In the genomic region with DNA sequence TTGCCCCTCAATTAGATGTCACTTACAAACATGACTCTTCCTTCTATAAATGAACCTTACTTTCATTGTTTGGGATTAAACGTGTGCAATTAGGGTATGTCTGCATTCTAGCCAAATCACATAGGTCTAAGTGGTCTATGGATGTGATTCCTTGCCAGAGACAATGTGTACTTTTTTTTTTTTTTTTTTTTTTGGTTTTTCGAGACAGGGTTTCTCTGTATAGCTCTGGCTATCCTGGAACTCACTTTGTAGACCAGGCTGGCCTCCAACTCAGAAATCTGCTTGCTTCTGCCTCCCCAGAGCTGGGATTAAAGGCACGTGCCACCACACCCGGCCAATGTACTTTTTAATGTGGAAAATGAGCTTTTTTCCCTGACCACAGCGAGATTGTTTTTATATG, we compare ENCODE assay signal across 28 mouse cellular contexts. TPM values are rescaled to one million over a fixed set of nuclear protein-coding genes. Genes with fewer than 3 reads are reported as not detected.
"Had no signal": no experiment of that assay in that cellular context is flagged by ENCODE, and none has a peak within 500 bp of the region (broad histone marks: within the 10 kb centered on the region; RNA-seq: fewer than 3 reads in every experiment).

No protein-coding gene starts in this region.

RNA-seq across cellular contexts. Expression of gene Gm21083, which starts 13.5 kb away (rescaled TPM):
- polyA plus RNA-seq: limb, embryonic 10.5 days; limb, embryonic 12.5 days; liver, adult 2 months; liver, embryonic 11.5 days; liver, embryonic 12.5 days; liver, embryonic 13.5 days; liver, embryonic 15.5 days; liver, embryonic 16.5 days; liver, postnatal 0 days; lung, adult 2 months; lung, embryonic 14.5 days; lung, embryonic 15.5 days; lung, embryonic 16.5 days; lung, postnatal 0 days; macrophage; midbrain, embryonic 10.5 days; midbrain, embryonic 12.5 days; midbrain, embryonic 13.5 days; midbrain, embryonic 15.5 days; midbrain, embryonic 16.5 days; midbrain, postnatal 0 days; myocyte; neural tube, embryonic 11.5 days; neural tube, embryonic 12.5 days; neural tube, embryonic 13.5 days had no signal

RNA-seq across cellular contexts. Expression of gene Speer4d, which starts 28.2 kb away (rescaled TPM):
- polyA plus RNA-seq: limb, embryonic 10.5 days; limb, embryonic 12.5 days; limb, embryonic 14.5 days; limb, embryonic 15.5 days; liver, adult 2 months; liver, embryonic 11.5 days; liver, embryonic 12.5 days; liver, embryonic 13.5 days; liver, embryonic 14.5 days; liver, embryonic 15.5 days; liver, embryonic 16.5 days; liver, postnatal 0 days; lung, adult 2 months; lung, embryonic 14.5 days; lung, embryonic 15.5 days; lung, embryonic 16.5 days; lung, postnatal 0 days; macrophage; midbrain, embryonic 10.5 days; midbrain, embryonic 12.5 days; midbrain, embryonic 13.5 days; midbrain, embryonic 15.5 days; midbrain, embryonic 16.5 days; midbrain, postnatal 0 days; myocyte; neural tube, embryonic 11.5 days; neural tube, embryonic 12.5 days; neural tube, embryonic 13.5 days had no signal
